Mouse (Mus musculus): ENCODE data around the gene Gatm.

The Gatm gene

GRCm38 (mm10) chr2:122608820-122609219 lies 2.3 kb downstream of the Gatm start:
- DNase-seq: no peak

- DNase-seq: no peak
Measured at GRCm38 (mm10) chr2:122605829-122606228, 5.3 kb downstream of the Gatm start.

GRCm38 (mm10) chr2:122601354-122601753 lies 9.7 kb downstream of the Gatm start:
- DNase-seq: no peak

DNA sequence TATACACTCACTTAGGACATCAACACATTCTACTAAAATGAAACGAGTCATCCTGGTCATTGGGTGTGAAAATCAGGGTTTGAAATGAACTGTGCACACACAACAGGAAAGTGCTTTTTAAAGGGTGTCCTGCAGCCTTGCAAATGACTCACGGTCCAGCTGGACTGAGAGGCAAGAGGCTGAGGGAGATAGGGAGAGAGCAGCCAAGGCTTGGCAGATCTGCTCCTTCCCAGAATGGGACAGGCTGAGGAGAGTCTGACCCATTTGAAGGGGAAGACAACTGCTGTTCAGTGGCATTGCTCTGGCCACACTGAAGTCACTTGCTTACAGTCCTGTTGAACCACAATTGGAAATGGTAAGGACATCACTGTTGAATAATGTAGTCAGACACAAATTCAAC lies 11.4 kb downstream of the Gatm start:
- DNase-seq: no peak

DNA sequence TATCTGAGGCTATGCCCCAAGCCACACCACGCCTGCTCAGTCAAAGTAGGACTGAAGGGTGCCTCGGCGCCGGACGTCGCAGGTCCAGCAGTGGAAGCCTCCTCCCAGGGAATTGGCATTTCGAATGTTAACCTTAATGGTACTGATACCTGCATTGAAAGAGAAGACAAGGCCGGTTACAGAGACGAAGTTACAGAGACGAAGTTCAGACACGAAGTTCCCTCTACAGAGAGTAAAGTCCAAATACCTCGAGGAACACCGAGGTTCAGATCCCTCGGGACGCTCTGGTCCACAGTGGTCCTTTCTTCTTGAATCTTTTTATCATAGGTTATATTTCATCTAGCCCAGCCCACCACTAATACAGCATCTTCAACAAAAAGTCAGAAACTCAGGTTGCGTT lies 15.6 kb downstream of the Gatm start:
- no peak for DNase-seq

GRCm38 (mm10) chr2:122591213-122591612 lies 19.9 kb downstream of the Gatm start:
- no peak for DNase-seq

- DNase-seq: no peak
Measured at GRCm38 (mm10) chr2:122590351-122590750, 20.8 kb downstream of the Gatm start.

- no peak for DNase-seq
Measured at GRCm38 (mm10) chr2:122587861-122588519, 23.1 kb downstream of the Gatm start.

- DNase-seq: no peak
Measured at GRCm38 (mm10) chr2:122586258-122586657, 24.8 kb downstream of the Gatm start.

DNA sequence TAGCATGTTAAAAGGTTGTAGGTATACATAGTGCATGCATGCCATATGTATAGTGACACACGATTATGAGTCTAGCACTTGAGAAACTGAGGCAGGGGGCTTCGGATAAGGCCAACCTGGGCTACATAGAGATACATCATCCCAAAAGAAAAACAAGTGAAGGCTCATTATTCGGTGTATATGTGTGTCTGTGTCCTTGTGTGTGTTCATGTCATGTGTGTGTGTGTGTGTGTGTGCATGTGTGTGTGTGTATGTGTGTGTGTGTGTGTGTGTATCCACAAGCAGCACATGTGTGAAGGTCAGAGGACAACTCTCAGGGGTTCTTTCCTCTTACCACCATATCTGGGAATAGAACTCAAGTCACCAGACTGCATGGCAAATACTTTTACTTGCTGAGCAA lies 28.8 kb downstream of the Gatm start:
- DNase-seq: no peak

- DNase-seq: no peak
Measured at GRCm38 (mm10) chr2:122581361-122582017, 29.6 kb downstream of the Gatm start.

- no peak for DNase-seq
Measured at GRCm38 (mm10) chr2:122580426-122580825, 30.7 kb downstream of the Gatm start.

DNA sequence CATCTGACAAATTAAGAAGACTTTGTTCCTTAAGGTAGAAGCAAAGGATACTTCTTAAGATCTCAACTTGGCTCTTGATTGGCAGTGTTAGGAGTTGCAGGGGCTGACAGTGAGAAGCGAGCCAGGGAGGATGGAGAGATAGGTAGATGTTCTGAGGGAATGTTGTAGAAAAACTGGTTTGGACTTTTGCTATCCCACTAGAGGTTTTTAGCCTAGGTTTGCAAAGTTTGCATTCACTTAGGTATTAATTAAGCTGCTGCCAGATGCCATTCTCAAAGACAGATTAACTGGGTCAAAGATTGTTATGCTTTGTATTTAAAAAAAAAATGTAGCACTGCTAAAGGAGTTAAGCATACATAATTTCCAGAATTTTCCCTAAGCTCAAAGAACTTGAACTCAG lies 33.8 kb downstream of the Gatm start:
- DNase-seq: no peak

GRCm38 (mm10) chr2:122576295-122576694 lies 34.8 kb downstream of the Gatm start:
- no peak for DNase-seq

DNA sequence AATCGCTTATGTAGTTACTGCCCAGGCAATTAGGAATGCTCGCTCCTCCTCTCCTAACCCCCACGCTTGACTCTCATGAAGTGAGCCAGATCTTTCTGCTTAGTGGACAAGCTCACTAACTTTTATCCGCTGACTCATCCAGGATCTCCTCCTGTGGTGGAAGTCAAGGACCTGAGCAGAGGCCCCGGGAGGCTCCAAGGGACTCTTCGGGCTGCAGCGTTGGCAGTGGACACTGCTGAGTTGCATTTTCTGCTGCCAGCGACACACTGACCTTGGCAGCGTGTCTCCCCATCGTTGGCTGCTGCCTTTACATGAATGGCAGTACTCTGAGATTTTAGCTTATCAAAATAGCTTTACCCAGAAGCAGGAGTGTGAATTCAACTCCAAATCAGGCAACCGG lies 35.6 kb downstream of the Gatm start:
- no peak for DNase-seq

GRCm38 (mm10) chr2:122572438-122572837 lies 38.7 kb downstream of the Gatm start:
- no peak for DNase-seq

GRCm38 (mm10) chr2:122571326-122571725 lies 39.8 kb downstream of the Gatm start:
- no peak for DNase-seq

DNA sequence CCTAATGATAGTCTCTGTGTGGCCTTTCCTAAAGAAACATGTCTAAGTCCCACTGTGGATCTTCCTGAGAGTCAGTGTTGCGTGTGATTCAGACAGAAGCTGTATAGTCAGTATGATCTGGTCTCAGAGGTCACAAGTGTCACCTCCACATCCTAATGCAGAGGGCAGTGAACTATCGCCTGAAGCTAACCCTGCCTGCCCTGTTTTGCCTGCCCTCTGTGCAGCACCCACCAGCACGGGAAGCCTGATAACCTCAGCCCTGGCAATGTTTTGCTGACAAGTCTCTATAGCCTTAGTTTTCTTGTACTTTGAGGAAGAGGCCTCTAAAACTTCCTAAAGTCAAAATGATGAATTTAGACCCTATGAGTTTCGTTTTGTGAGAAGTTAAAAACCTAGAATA lies 40.7 kb downstream of the Gatm start:
- no peak for DNase-seq

- peak; percentile 65 for DNase-seq
Measured at GRCm38 (mm10) chr2:122569439-122569838, 41.7 kb downstream of the Gatm start.

DNA sequence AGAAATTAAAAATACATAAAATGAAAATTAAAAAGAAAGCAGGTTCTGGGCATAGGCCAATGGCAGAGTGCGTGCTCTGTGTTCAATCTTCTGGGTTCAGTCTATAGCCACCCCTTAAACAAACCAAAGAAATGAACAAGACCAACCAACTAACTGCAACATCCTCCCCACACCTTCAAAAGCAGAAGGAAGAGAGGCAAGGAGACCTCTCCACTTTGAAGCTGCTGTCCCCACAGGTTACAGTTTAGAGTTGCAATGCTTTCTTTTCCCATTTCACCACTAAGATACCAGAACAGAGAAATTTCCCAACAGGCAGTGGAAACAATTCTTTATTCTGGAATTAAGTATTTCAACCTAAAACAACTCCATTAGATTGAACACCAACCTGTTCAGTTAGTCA lies 48.9 kb downstream of the Gatm start:
- DNase-seq: no peak

GRCm38 (mm10) chr2:122561221-122561620 lies 49.9 kb downstream of the Gatm start:
- DNase-seq: no peak

GRCm38 (mm10) chr2:122558317-122558716 lies 52.8 kb downstream of the Gatm start:
- DNase-seq: peak; percentile 38

Measured in retina, postnatal 1 day (tissue).